Mouse (Mus musculus): Measurements from ENCODE around the gene Nit2. TPM values are rescaled to one million over a fixed set of nuclear protein-coding genes. Genes with fewer than 3 reads are reported as not detected.
A peak's percentile ranks its signal among the peaks of the same experiment; 100 is the strongest.
"Not testable (repeated sequence)": the region's sequence is repeated elsewhere in the genome, so short reads cannot be mapped to it uniquely, and the experiment has no call there.

Nit2 gene
- polyA plus RNA-seq, 1 experiment from 2014 or later, result 67.1 TPM

- H3K9me3 ChIP-seq (replicated peaks), result no peaks in the 10 kb centered on the region
- H3K27me3 ChIP-seq (ENCODE audit: low read depth, poor library complexity, severe bottlenecking), result no peaks in the 10 kb centered on the region
- H3K4me1 ChIP-seq, result no peaks in the 10 kb centered on the region
- no peak overlapping the region for H3K4me3 ChIP-seq
- no peak for DNase-seq (ENCODE audit: low spot score)
- peaks cover 47% of the 10 kb centered on the region for H3K36me3 ChIP-seq
- WGBS, result 69% methylated on average over 2 of the region's 2 CpGs
- H3K27ac ChIP-seq, result no peak overlapping the region
These were observed 10.1 kb upstream of the Nit2 start for GRCm38 (mm10) chr16:57177254-57177653.

- no peak overlapping the region for H3K27ac ChIP-seq
- H3K27me3 ChIP-seq (ENCODE audit: low read depth, poor library complexity, severe bottlenecking), result no peaks in the 10 kb centered on the region
- no peaks in the 10 kb centered on the region for H3K9me3 ChIP-seq (replicated peaks)
- no peak for DNase-seq (ENCODE audit: low spot score)
- 91% methylated on average over 7 of the region's 7 CpGs for WGBS
- H3K36me3 ChIP-seq, result peaks cover 44% of the 10 kb centered on the region
- H3K4me1 ChIP-seq, result no peaks in the 10 kb centered on the region
- H3K4me3 ChIP-seq, result no peak overlapping the region
These were observed 9.1 kb upstream of the Nit2 start for GRCm38 (mm10) chr16:57176276-57176675.

- 70% methylated on average over 2 of the region's 2 CpGs for WGBS
- DNase-seq (ENCODE audit: low spot score), result no peak
- Histone ChIP-seq H3K27ac (no peak overlapping the region), H3K9me3 (replicated peaks) (no peaks in the 10 kb centered on the region), H3K27me3 (ENCODE audit: low read depth, poor library complexity, severe bottlenecking) (no peaks in the 10 kb centered on the region), H3K4me1 (no peaks in the 10 kb centered on the region), H3K36me3 (peaks cover 47% of the 10 kb centered on the region), H3K4me3 (no peak overlapping the region)
These were observed 8.6 kb upstream of the Nit2 start for GRCm38 (mm10) chr16:57175751-57176150.

- H3K27ac ChIP-seq; H3K27me3 ChIP-seq (ENCODE audit: low read depth, poor library complexity, severe bottlenecking); H3K4me3 ChIP-seq; H3K9me3 ChIP-seq (replicated peaks); DNase-seq (ENCODE audit: low spot score); H3K4me1 ChIP-seq: not testable (repeated sequence)
- peaks cover 44% of the 10 kb centered on the region for H3K36me3 ChIP-seq
These were observed 7.3 kb upstream of the Nit2 start for GRCm38 (mm10) chr16:57174480-57174879.

- WGBS, result 92% methylated on average over 6 of the region's 6 CpGs
- Histone ChIP-seq H3K36me3 (peaks cover 35% of the 10 kb centered on the region), H3K27me3 (ENCODE audit: low read depth, poor library complexity, severe bottlenecking) (no peaks in the 10 kb centered on the region), H3K4me3 (no peak overlapping the region), H3K4me1 (no peaks in the 10 kb centered on the region), H3K27ac (no peak overlapping the region), H3K9me3 (replicated peaks) (no peaks in the 10 kb centered on the region)
- no peak for DNase-seq (ENCODE audit: low spot score)
These were observed 4.4 kb upstream of the Nit2 start for GRCm38 (mm10) chr16:57171570-57171969.

- no peak for DNase-seq (ENCODE audit: low spot score)
- no peaks in the 10 kb centered on the region for H3K4me1 ChIP-seq
- peaks cover 32% of the 10 kb centered on the region for H3K36me3 ChIP-seq
- 91% methylated on average over 8 of the region's 8 CpGs for WGBS
- no peak overlapping the region for H3K27ac ChIP-seq
- H3K9me3 ChIP-seq (replicated peaks), result no peaks in the 10 kb centered on the region
- H3K27me3 ChIP-seq (ENCODE audit: low read depth, poor library complexity, severe bottlenecking), result no peaks in the 10 kb centered on the region
- no peak overlapping the region for H3K4me3 ChIP-seq
These were observed 4.0 kb upstream of the Nit2 start for GRCm38 (mm10) chr16:57171161-57171560.

- Histone ChIP-seq H3K9me3 (replicated peaks) (no peaks in the 10 kb centered on the region), H3K4me3 (no peak overlapping the region), H3K36me3 (peaks cover 27% of the 10 kb centered on the region), H3K27ac (no peak overlapping the region), H3K4me1 (no peaks in the 10 kb centered on the region), H3K27me3 (ENCODE audit: low read depth, poor library complexity, severe bottlenecking) (no peaks in the 10 kb centered on the region)
- 69% methylated on average over 4 of the region's 4 CpGs for WGBS
- no peak for DNase-seq (ENCODE audit: low spot score)
These were observed 1.1 kb upstream of the Nit2 start for GRCm38 (mm10) chr16:57168236-57168635.

- Histone ChIP-seq H3K27me3 (ENCODE audit: low read depth, poor library complexity, severe bottlenecking) (no peaks in the 10 kb centered on the region), H3K4me1 (no peaks in the 10 kb centered on the region), H3K36me3 (peaks cover 28% of the 10 kb centered on the region), H3K27ac (peak overlapping the region; percentile 91), H3K9me3 (replicated peaks) (no peaks in the 10 kb centered on the region), H3K4me3 (peak overlapping the region; percentile 79)
- no peak for DNase-seq (ENCODE audit: low spot score)
- WGBS, result 35% methylated on average over 5 of the region's 5 CpGs
These were observed 372 bp upstream of the Nit2 start for GRCm38 (mm10) chr16:57167514-57167912.

- H3K4me1 ChIP-seq, result no peaks in the 10 kb centered on the region
- H3K27ac ChIP-seq, result no peak overlapping the region
- H3K9me3 ChIP-seq (replicated peaks), result no peaks in the 10 kb centered on the region
- no peaks in the 10 kb centered on the region for H3K27me3 ChIP-seq (ENCODE audit: low read depth, poor library complexity, severe bottlenecking)
- peak overlapping the region; percentile 79; the same call in 1 of the 2 replicates for H3K4me3 ChIP-seq
- peaks cover 31% of the 10 kb centered on the region for H3K36me3 ChIP-seq
- 89% methylated on average over 6 of the region's 6 CpGs for WGBS
- DNase-seq (ENCODE audit: low spot score), result no peak
These were observed 1.1 kb downstream of the Nit2 start for GRCm38 (mm10) chr16:57166086-57166485.

GRCm38 (mm10) chr16:57165157-57165556, 2.0 kb downstream of the Nit2 start:
- H3K27ac ChIP-seq, result no peak overlapping the region
- peaks cover 37% of the 10 kb centered on the region for H3K36me3 ChIP-seq
- H3K9me3 ChIP-seq (replicated peaks), result no peaks in the 10 kb centered on the region
- no peak for DNase-seq (ENCODE audit: low spot score)
- no peak overlapping the region for H3K4me3 ChIP-seq
- WGBS, result 96% methylated on average over 5 of the region's 5 CpGs
- no peaks in the 10 kb centered on the region for H3K27me3 ChIP-seq (ENCODE audit: low read depth, poor library complexity, severe bottlenecking)
- H3K4me1 ChIP-seq, result no peaks in the 10 kb centered on the region

- 87% methylated on average over 1 of the region's 1 CpGs for WGBS
- H3K4me1 ChIP-seq, result no peaks in the 10 kb centered on the region
- no peak overlapping the region for H3K27ac ChIP-seq
- no peak overlapping the region for H3K4me3 ChIP-seq
- no peaks in the 10 kb centered on the region for H3K9me3 ChIP-seq (replicated peaks)
- H3K27me3 ChIP-seq (ENCODE audit: low read depth, poor library complexity, severe bottlenecking), result no peaks in the 10 kb centered on the region
- peaks cover 48% of the 10 kb centered on the region for H3K36me3 ChIP-seq
- DNase-seq (ENCODE audit: low spot score), result no peak
These were observed 3.4 kb downstream of the Nit2 start for GRCm38 (mm10) chr16:57163694-57164093.

- WGBS, result 92% methylated on average over 5 of the region's 5 CpGs
- Histone ChIP-seq H3K27ac (no peak overlapping the region), H3K36me3 (peaks cover 56% of the 10 kb centered on the region)
These were observed 4.3 kb downstream of the Nit2 start for GRCm38 (mm10) chr16:57162841-57163240.

GRCm38 (mm10) chr16:57159835-57160234, 7.3 kb downstream of the Nit2 start:
- H3K4me1 ChIP-seq, result no peaks in the 10 kb centered on the region
- H3K27me3 ChIP-seq (ENCODE audit: low read depth, poor library complexity, severe bottlenecking), result no peaks in the 10 kb centered on the region
- no peak for DNase-seq (ENCODE audit: low spot score)
- H3K4me3 ChIP-seq, result no peak overlapping the region
- H3K36me3 ChIP-seq, result peaks cover 80% of the 10 kb centered on the region
- H3K9me3 ChIP-seq (replicated peaks), result no peaks in the 10 kb centered on the region
- 76% methylated on average over 7 of the region's 7 CpGs for WGBS
- H3K27ac ChIP-seq, result no peak overlapping the region

More at GRCm38 (mm10) chr16:57162841-57163240, 4.3 kb downstream of the Nit2 start:
- H3K4me1 ChIP-seq, result no peaks in the 10 kb centered on the region
- H3K27me3 ChIP-seq (ENCODE audit: low read depth, poor library complexity, severe bottlenecking), result no peaks in the 10 kb centered on the region
- no peaks in the 10 kb centered on the region for H3K9me3 ChIP-seq (replicated peaks)
- no peak for DNase-seq (ENCODE audit: low spot score)
- no peak overlapping the region for H3K4me3 ChIP-seq

GRCm38 (mm10) chr16:57157728-57158127, 9.4 kb downstream of the Nit2 start:
- H3K27me3 ChIP-seq (ENCODE audit: low read depth, poor library complexity, severe bottlenecking), result no peaks in the 10 kb centered on the region
- DNase-seq (ENCODE audit: low spot score), result no peak
- WGBS, result 86% methylated on average over 4 of the region's 4 CpGs
- H3K4me1 ChIP-seq, result no peaks in the 10 kb centered on the region
- H3K27ac ChIP-seq, result no peak overlapping the region
- H3K36me3 ChIP-seq, result peaks cover 92% of the 10 kb centered on the region
- no peaks in the 10 kb centered on the region for H3K9me3 ChIP-seq (replicated peaks)
- H3K4me3 ChIP-seq, result no peak overlapping the region
